Mouse (Mus musculus): ENCODE results near the gene 6030468B19Rik.
"Not testable (repeated sequence)": the region's sequence is repeated elsewhere in the genome, so short reads cannot be mapped to it uniquely, and the experiment has no call there.

Gene 6030468B19Rik

GRCm38 (mm10) chr11:117827386-117827785, 29.9 kb downstream of the 6030468B19Rik start:
- in situ Hi-C loops (cut with MboI, MseI): no loop called here

GRCm38 (mm10) chr11:117828149-117828887, 30.9 kb downstream of the 6030468B19Rik start:
- in situ Hi-C loops (cut with MboI, MseI): no loop called here

- in situ Hi-C loops (cut with MboI, MseI): no loop called here
These were observed 31.6 kb downstream of the 6030468B19Rik start for GRCm38 (mm10) chr11:117828888-117829604.

GRCm38 (mm10) chr11:117829671-117830215, 32.3 kb downstream of the 6030468B19Rik start:
- in situ Hi-C loops (cut with MboI, MseI): no loop called here

GRCm38 (mm10) chr11:117830401-117830800, 32.9 kb downstream of the 6030468B19Rik start:
- in situ Hi-C loops (cut with MboI, MseI): no loop called here

- in situ Hi-C loops (cut with MboI, MseI): no loop called here
These were observed 34.9 kb downstream of the 6030468B19Rik start for GRCm38 (mm10) chr11:117832086-117832969.

- in situ Hi-C loops (cut with MboI, MseI): not testable (repeated sequence)
These were observed 36.0 kb downstream of the 6030468B19Rik start for GRCm38 (mm10) chr11:117833509-117833908.

GRCm38 (mm10) chr11:117834086-117834485, 36.6 kb downstream of the 6030468B19Rik start:
- in situ Hi-C loops (cut with MboI, MseI): no loop called here

GRCm38 (mm10) chr11:117836306-117836705, 38.8 kb downstream of the 6030468B19Rik start:
- in situ Hi-C loops (cut with MboI, MseI): no loop called here

GRCm38 (mm10) chr11:117838572-117838971, 41.1 kb downstream of the 6030468B19Rik start:
- in situ Hi-C loops (cut with MboI, MseI): no loop called here

GRCm38 (mm10) chr11:117839021-117839420, 41.6 kb downstream of the 6030468B19Rik start:
- in situ Hi-C loops (cut with MboI, MseI): no loop called here

- in situ Hi-C loops (cut with MboI, MseI): loop anchor here (5.0 kb wide), 1 partner anchor 36 kb away; no protein-coding TSS in a partner anchor
These were observed 43.5 kb downstream of the 6030468B19Rik start for GRCm38 (mm10) chr11:117840910-117841309.

- in situ Hi-C loops (cut with MboI, MseI): loop anchor here (5.0 kb wide), 1 partner anchor 34 kb away; no protein-coding TSS in a partner anchor
These were observed 46.0 kb downstream of the 6030468B19Rik start for GRCm38 (mm10) chr11:117843434-117843833.

GRCm38 (mm10) chr11:117844997-117845396, 47.5 kb downstream of the 6030468B19Rik start:
- in situ Hi-C loops (cut with MboI, MseI): loop anchor here (5.0 kb wide), 1 partner anchor 32 kb away; no protein-coding TSS in a partner anchor

GRCm38 (mm10) chr11:117845651-117846050, 48.2 kb downstream of the 6030468B19Rik start:
- in situ Hi-C loops (cut with MboI, MseI): no loop called here

GRCm38 (mm10) chr11:117846640-117847039, 49.2 kb downstream of the 6030468B19Rik start:
- in situ Hi-C loops (cut with MboI, MseI): no loop called here

- in situ Hi-C loops (cut with MboI, MseI): no loop called here
These were observed 50.2 kb downstream of the 6030468B19Rik start for GRCm38 (mm10) chr11:117847593-117848215.

- in situ Hi-C loops (cut with MboI, MseI): no loop called here
These were observed 51.0 kb downstream of the 6030468B19Rik start for GRCm38 (mm10) chr11:117848271-117848984.

- in situ Hi-C loops (cut with MboI, MseI): no loop called here
These were observed 51.7 kb downstream of the 6030468B19Rik start, which contains the start of gene Birc5 for GRCm38 (mm10) chr11:117848985-117849671. TSS of gene Birc5 (plus strand) at chr11:117849251.
